Mouse (Mus musculus) CD8-positive naive resting alpha-beta T cell, adult 57 days (primary cell): ENCODE data around the gene Cyb561d2. TPM values are rescaled to one million over a fixed set of nuclear protein-coding genes. Genes with fewer than 3 reads are reported as not detected.

Experiments used
- total RNA-seq: library from RNA; stranded (reverse); gene quantifications from one replicate; pipeline ENCODE4 v1.2.4, GENCODE M21; 2023

The Cyb561d2 gene
- 15.3 TPM for total RNA-seq

DNA sequence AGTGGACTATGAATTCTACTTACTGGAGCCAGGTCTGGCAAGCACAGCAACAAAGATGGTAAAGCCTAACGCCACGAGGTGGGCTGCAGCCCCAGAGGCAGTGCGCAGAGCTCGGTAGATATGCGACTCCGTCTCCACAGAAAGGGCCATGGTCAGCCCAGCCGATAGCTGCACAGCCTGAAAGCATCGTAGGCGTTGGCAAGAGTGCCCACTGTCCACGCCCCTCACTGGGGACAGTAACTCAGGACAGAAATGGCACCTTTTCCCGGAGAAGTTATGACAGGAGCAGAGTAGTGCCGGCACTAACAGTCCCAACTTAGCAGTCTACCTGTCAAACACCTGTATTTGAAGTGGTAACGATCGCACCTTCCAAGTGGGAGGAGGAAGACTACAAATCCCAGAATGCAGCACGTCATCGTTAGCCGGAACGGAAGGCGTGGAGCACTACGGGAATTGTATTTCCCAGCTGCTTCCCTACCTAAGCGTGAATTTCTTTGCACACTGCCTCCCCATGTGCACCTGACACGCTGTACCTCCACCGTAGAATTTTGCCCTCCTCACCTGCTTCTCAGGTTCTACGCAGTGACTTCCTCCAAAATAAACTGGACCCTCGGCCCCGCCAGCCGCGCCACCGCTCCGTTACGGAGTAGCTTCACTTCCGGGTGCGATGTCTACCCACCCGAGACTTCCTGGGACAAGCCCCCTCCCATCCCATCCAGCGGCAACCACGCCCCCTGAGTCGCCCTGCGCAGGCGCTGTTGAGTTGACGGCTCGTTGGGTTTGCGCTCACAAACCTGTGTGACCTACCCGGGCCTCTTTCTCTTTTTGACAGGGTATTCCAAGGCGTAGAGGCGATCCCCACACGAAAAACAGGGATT, at the start of gene Cyb561d2, which contains the start of gene Nprl2:
Gene Cyb561d2, minus strand, starts transcription at position 720 of the 878 bp plus-strand sequence.
Gene Nprl2, plus strand, starts transcription at position 753 of the 878 bp plus-strand sequence.

DNA sequence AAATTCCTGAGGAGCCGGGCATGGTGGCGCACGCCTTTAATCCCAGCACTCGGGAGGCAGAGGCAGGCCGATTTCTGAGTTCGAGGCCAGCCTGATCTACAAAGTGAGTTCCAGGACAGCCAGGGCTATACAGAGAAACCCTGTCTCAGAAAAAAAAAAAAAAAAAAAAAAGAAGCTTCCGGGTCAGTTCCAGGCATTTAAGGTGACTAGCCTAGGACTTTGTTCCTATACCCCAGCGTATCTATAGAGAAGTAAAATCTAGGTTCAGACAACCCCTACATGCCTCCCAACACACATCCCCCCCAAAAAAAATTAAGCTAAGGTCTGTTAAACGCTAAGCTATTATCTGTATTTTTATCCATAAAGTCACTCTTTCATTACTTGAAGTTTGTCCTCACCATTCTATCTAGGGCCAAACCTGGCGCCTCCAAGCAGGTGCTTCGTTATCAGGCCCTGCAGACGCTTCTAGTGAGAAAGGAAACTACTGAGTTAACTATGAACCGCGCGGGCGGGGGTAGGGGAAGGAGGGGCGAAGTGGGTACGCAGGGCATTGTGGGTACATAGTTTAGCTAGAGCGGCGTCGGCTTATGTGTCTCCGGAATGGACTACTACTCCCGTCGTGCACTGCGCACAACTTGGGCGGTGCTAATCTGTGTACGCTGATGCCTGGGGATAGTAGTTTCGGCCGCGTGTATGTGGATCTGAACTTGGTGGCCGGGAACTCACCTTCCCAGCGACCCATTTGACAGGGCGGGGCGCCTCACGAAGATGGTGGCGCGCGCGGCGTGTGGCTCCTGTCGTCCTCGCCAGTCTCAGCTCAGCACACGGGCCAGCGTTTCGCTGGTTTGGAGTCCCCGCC, 45.2 kb upstream of the Cyb561d2 start, which contains the start of gene Ifrd2:
Gene Ifrd2, plus strand, starts transcription at position 669 of the 859 bp plus-strand sequence.

DNA sequence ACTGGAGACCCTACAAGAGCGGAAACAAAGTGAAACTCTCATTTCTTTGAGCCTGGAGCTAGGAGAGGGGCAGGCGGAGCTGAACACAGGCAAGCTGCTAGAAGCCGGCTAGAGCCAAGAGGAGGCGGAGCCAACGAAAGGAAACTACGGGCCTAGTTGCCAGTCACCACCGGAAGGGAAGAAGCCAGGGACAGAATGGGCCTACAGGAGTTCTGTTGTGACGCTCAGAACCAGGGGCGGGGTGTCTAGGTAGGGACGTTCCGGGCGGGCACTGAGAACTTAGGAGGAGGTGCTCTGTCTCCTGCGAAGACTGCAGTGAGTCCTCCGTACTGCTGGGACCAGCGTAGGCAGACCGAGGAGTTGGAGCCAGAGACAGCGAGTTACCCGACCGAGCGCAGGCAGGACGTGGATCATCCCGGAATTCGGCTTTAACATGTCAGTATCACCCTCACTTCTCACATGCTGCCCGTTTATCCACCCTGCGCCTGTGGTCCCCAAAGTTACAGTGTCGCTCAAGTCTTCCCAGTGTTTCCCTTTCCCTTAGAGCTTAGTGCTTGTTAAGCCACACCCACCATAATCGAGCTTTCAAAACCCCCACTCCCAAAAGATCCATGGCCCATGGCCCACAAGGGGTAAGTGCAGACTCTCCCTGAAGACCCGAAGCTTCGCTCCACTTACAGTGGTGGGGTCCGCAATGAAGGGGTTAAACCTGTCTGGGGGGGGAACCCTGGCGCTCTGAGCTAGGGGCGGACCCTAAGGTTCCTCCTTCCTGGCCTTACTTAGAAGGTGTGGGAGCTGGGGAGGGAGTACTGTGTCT, 38.7 kb upstream of the Cyb561d2 start, which contains the start of gene Hyal3:
Gene Hyal3, plus strand, starts transcription at position 318 of the 817 bp plus-strand sequence.

DNA sequence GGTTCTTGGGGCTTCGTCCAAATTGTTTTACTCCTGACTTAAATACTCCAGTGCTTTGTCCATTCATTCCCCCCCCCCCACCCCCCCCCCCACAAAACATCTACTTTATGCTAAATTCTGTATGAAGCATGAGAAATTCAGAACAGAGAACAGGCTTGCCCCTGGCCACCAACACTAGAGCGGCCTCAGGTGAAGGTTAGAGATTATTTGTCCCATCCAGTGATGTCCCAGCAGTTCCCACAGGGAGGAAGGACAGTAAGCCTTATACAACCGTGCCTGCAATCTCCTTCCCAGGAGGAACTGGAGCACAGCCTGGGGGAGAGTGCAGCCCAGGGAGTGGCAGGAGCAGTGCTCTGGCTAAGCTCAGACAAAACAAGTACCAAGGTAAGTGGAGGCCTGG, 36.6 kb upstream of the Cyb561d2 start, which contains the start of gene Naa80:
Gene Naa80, plus strand, starts transcription at position 301 of the 400 bp plus-strand sequence.

DNA sequence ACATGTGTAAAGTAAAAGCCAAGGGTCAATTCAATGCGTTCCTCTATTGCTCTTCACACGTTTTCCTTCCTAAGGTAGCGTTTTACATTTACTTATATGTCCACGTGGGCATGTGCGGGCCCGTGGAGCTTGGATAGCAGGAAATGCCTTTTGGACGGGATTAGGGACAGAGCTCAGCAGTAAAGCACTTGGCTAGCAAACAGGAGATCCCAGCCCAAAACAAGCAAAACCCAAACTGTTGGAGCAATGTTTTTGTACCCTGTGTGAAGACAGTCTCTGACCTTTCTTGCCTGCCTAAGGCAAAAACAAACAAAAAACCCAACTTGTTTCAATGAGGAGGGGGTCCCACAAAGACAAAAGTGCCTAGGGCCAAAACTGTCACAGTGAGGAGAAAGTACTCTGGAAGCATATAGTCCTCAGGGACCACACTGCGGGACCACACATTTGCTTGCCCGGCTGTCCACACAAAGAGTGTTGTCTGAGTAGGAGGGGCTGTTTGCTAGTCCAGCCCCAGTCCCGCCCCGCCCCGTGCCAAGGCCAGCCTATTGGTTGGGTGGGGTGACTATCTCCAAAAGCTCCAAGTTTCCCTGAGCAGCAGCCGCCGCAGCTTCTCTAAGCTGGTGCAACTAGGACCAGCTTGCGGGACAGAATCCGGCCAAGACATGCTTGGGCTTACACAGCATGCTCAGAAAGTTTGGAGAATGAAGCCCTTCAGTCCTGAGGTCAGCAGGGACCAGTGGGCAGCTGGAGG, 34.5 kb upstream of the Cyb561d2 start, which contains the start of gene Hyal1:
Gene Hyal1, plus strand, starts transcription at position 571 of the 751 bp plus-strand sequence.

DNA sequence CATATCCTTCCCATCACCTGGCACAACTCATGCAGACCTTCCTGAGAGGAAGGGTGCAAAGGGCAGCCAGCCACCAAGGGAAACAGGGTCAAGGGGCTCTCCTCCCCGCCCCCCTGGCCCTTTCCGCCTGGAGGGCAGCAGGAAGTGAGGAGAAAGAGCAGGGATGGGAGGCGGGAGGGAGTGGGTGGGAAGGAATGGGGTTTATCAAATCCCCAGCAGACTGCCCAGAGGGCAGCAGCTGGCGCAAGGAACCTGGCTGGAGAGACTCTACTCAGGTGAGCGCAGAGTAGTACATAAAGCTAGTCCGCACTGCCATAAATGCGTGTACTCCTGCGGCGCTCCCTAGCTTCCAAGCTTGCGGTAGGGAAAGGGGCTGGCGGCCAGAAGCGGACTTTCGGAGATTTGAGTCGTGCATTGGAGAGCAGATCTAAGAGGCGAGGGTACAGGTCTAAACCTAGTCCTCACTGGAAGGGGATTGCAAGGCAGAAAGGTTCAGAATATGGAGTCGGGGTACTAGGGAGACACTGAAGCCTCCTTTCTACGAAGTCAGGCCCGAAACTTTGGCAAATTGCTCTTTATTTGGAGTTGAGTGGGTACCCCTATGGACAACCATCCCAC, 25.8 kb upstream of the Cyb561d2 start, which contains the start of gene Hyal2:
Gene Hyal2, plus strand, starts transcription at position 244 of the 618 bp plus-strand sequence.

DNA sequence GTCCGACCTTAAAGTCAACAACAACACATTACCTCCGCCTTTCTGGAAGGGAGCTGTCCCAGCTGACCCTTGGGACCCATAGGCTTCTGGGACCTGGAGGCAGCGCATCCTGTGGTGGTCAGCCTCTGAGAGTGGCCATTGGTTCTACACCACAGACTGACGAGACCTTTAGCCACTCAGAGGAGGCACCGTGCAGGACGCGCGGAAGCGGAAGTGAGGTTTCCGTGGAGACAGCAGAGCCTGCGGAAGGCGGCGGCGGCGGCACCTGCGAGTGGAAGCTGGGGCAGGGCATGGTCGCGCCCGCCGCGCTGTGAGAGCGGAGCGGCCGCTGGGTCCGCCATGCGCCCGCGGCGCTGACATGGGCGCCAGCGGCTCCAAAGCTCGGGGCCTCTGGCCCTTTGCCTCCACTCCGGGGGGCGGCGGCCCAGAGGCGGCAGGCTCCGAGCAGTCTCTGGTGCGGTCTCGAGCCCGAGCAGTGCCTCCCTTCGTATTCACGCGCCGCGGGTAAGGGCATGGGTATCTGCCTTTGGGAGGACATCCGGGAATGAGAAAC, 21.1 kb upstream of the Cyb561d2 start, which contains the start of gene Tusc2:
Gene Tusc2, plus strand, starts transcription at position 227 of the 553 bp plus-strand sequence.

DNA sequence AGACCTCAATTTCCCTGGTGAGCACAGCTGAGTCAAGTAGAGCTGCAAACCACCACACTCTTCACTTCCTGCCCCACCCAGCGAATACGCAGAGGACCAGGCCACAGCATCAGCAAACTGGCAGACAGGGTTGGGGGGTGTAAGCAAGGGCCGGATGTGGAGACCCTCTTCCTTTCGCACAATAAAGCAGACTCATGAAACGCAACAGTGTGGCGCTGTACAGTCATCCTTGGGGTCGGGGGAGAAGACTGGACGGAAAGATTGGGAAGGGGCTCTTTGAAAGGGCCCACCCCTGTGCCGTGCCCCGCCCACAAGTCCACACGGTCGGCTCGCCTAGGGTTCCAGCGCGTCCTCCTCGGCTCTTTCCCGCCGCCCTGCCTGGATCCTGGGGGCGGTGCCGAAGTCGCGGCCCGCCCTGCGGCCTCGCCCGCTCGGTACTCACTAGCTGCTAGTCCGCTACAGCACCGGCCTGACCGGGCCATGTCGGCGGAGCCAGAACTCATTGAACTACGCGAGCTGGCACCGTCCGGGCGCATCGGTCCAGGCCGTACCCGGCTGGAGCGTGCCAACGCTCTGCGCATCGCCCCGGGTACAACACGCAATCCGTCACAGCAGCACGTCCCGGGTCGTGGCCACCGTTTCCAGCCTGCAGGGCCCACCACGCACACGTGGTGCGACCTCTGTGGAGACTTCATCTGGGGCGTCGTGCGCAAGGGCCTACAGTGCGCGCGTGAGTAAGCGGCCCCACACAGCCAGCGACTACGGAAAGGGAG, 9.3 kb upstream of the Cyb561d2 start, which contains the start of gene Rassf1:
Gene Rassf1, plus strand, starts transcription at position 439 of the 773 bp plus-strand sequence.

DNA sequence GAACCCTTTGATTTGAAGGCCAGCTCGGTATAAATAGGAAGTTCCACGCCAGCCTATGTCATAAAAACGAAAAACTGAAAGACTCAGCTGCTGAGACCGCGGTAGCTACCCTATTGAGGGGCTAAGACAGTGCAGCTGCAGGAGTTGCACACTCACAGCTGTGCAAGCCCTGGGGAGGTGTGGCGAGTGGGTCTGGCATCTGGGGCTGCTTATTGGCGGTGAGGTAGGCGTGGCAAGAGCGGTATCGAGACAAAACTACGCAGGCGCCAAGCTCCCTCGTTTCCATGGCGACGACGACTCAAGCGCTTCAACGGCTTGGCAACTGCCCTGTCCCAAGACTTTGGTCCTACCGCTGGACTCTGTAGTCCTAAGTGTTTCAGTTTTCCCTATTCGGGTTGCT, 5.0 kb upstream of the Cyb561d2 start, which contains the start of gene Zmynd10:
Gene Zmynd10, plus strand, starts transcription at position 273 of the 400 bp plus-strand sequence.

DNA sequence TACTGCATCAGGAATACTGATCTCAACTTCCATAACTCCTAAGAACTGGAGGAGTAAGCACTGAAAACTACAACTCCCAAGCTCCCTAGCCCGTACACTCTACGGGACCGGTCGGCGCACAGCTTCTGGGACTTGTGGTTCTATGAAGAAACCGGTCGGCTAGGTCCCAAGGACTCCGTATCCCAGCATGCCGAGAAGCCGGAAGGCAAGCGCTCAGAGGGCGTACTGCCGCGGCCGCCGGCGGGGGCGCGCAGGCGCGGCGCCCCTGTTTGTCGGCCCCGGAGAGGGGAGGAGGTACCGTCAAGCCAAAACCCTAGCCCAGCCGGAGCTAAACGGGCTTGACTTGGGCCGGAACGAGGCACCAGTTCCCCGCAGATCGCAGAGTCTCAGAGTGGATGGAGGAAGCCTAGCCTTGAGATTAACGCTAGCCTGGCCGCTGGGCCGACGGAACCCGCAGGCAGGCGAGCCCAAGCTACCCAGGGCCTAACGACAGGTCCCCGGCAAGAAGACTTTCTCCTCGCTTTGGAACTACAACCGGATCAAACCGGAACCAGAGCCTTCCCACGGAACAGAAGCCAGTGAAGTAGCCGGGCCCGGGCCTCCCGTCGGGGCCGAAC, 8.1 kb downstream of the Cyb561d2 start, which contains the start of gene Tmem115:
Gene Tmem115, plus strand, starts transcription at position 155 of the 617 bp plus-strand sequence.

Other genes with a start within 250 kb of the Cyb561d2 start
- gene Cish, start 246.2 kb downstream of the Cyb561d2 start, total RNA-seq: 6.3 TPM
- 10.6 TPM for gene Hemk1, start 203.8 kb downstream of the Cyb561d2 start, total RNA-seq
- 0.18 TPM for gene 6430571L13Rik, start 201.6 kb downstream of the Cyb561d2 start, total RNA-seq
- 2.9 TPM for gene Cacna2d2, start 142.6 kb downstream of the Cyb561d2 start, total RNA-seq
- 29.4 TPM for gene Tmem115, start 8.2 kb downstream of the Cyb561d2 start, total RNA-seq
- gene Nprl2, start within 50 bp of the Cyb561d2 start, total RNA-seq: 23.7 TPM
- 1.8 TPM for gene Zmynd10, start 5.1 kb upstream of the Cyb561d2 start, total RNA-seq
- gene Rassf1, start 9.4 kb upstream of the Cyb561d2 start, total RNA-seq: 65.1 TPM
- 16.1 TPM for gene Tusc2, start 21.1 kb upstream of the Cyb561d2 start, total RNA-seq
- 7.9 TPM for gene Hyal2, start 25.8 kb upstream of the Cyb561d2 start, total RNA-seq
- 1.5 TPM for gene Hyal1, start 34.7 kb upstream of the Cyb561d2 start, total RNA-seq
- gene Naa80, start 36.7 kb upstream of the Cyb561d2 start, total RNA-seq: 11.5 TPM
- 1.8 TPM for gene Hyal3, start 38.6 kb upstream of the Cyb561d2 start, total RNA-seq
- gene Ifrd2, start 45.4 kb upstream of the Cyb561d2 start, total RNA-seq: 27.3 TPM
- not detected for gene Sema3b, start 67.0 kb upstream of the Cyb561d2 start, total RNA-seq
- gene Gnai2, start 93.2 kb upstream of the Cyb561d2 start, total RNA-seq: 447 TPM
- gene Slc38a3, start 127.3 kb upstream of the Cyb561d2 start, total RNA-seq: not detected
- gene Gnat1, start 137.5 kb upstream of the Cyb561d2 start, total RNA-seq: 1.3 TPM
- gene Sema3f, start 168.3 kb upstream of the Cyb561d2 start, total RNA-seq: 0.86 TPM
- 256 TPM for gene Rbm5, start 228.8 kb upstream of the Cyb561d2 start, total RNA-seq